Mouse (Mus musculus) ES-E14 (cell line): ENCODE data around the gene Srgn. TPM values are rescaled to one million over a fixed set of nuclear protein-coding genes. Genes with fewer than 3 reads are reported as not detected.

Experiments
- DNase-seq: peaks from one replicate; pipeline ENCODE4 v3.0.0-alpha.2; 2013; ENCODE audit warnings: low read depth, low spot score
- H3K27ac ChIP-seq: 2 replicates; pipeline ENCODE4 v1.5.1; 2012; ENCODE audit warnings: low read depth, mild to moderate bottlenecking, low read length, moderate library complexity, mixed read lengths; ENCODE audit not compliant: poor library complexity, insufficient read depth, severe bottlenecking
- H3K36me3 ChIP-seq: 2 replicates; pipeline ENCODE4 v1.6.1; 2012; ENCODE audit warnings: mild to moderate bottlenecking, low read length, moderate library complexity, mixed read lengths; ENCODE audit not compliant: control insufficient read depth, poor library complexity, insufficient read depth, severe bottlenecking
- H3K4me1 ChIP-seq, 2 experiments: fragments of 150-350 bp in 1 of 2; sonication (generic) in 1 of 2; 2 replicates each; pipeline ENCODE4 v1.6.1; 2012; ENCODE audit warnings: low read length in 2 of 2, mild to moderate bottlenecking in 1 of 2, mixed read lengths in 1 of 2; ENCODE audit not compliant: control insufficient read depth in 2 of 2, insufficient read depth in 2 of 2, poor library complexity in 1 of 2
- H3K4me3 ChIP-seq, 2 experiments: fragments of 150-350 bp in 1 of 2; sonication (generic) in 1 of 2; 2 replicates each; pipeline ENCODE4 v1.5.1; 2012; ENCODE audit warnings: low read length in 2 of 2, low read depth in 1 of 2, mild to moderate bottlenecking in 1 of 2, mixed read lengths in 1 of 2; ENCODE audit not compliant: insufficient read depth in 1 of 2, poor library complexity in 1 of 2, severe bottlenecking in 1 of 2
- H3K9ac ChIP-seq: 2 replicates; pipeline ENCODE4 v1.6.1; 2012; ENCODE audit warnings: low read depth, mild to moderate bottlenecking, low read length, mixed read lengths; ENCODE audit not compliant: poor library complexity, insufficient read depth, severe bottlenecking
- H3K9me3 ChIP-seq: fragments of 150-350 bp; sonication (generic); 2 replicates; pipeline ENCODE4 v1.6.1; 2012; ENCODE audit warnings: low read depth, mild to moderate bottlenecking, low read length; ENCODE audit not compliant: control insufficient read depth, insufficient read depth
- CHD2 ChIP-seq: IDR thresholded peaks from 2 replicates; pipeline ENCODE4 v1.6.1; 2014; ENCODE audit warnings: mild to moderate bottlenecking, low read depth, low read length, inconsistent platforms
- HCFC1 ChIP-seq: IDR thresholded peaks from 2 replicates; pipeline ENCODE4 v1.6.1; 2012; ENCODE audit warnings: low read length, inconsistent platforms, borderline replicate concordance; ENCODE audit not compliant: insufficient read depth
- MAFK ChIP-seq: IDR thresholded peaks from 2 replicates; pipeline ENCODE4 v1.6.1; 2014; ENCODE audit warnings: mild to moderate bottlenecking, low read depth, low read length, inconsistent platforms; ENCODE audit not compliant: insufficient read depth
- ZC3H11A ChIP-seq: IDR thresholded peaks from 2 replicates; pipeline ENCODE4 v1.6.1; 2012; ENCODE audit warnings: low read depth, mild to moderate bottlenecking, inconsistent platforms, low read length, borderline replicate concordance
- ZNF384 ChIP-seq: IDR thresholded peaks from 2 replicates; pipeline ENCODE4 v1.6.1; 2012; ENCODE audit warnings: low read depth, low read length, inconsistent platforms
- in situ Hi-C, 2 experiments: fragments of 600-800 bp; cut with MboI; formaldehyde crosslinking; loops; one replicate each; pipeline ENCODE4 v1.15.1; 2025; ENCODE audit warnings: low sequenced_read_pairs in 2 of 2, inconsistent platforms in 1 of 2; ENCODE audit not compliant: unreplicated experiment in 2 of 2
- total RNA-seq: library from RNA; depleted of rRNA; stranded (reverse); fragments of 300-350 nt; gene quantifications from 2 replicates; pipeline ENCODE4 v1.2.3, GENCODE M21; 2012

Gene Srgn
- total RNA-seq, 1 experiment, result 33.6 TPM

DNA sequence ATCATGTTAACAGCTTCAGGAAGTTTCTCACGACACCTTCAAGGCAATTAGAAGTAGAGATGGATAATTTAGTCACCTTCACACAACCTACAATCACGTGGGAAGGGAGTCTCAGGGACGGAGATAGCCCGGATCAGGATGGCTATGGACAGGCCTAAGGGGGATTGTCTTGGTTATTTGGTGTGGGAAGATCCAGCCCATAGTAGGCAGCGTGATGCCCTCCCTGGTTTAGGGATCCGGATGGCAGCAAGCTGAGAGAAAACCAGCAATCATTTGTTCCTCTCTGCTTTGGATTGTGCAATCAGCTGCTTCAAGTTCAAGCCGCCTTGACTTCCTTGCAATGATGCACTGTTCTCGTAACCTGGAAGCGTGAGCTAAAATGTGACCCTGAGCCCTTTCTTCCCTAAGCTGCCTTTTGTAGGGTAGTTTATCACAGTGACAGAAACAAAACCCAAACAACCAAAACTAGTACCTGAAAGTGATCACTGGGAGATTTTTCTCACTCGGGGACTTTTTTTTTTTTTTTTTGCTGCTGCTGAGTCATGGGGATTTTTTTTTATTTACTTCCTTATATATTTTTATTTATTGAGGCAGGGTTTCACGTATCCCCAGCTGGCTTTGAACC, 18.1 kb downstream of the Srgn start:
- TF ChIP-seq HCFC1 (no peak), CHD2 (no peak), ZC3H11A (no peak), ZNF384 (no peak), MAFK (no peak)
- DNase-seq, result no peak
- H3K9ac ChIP-seq, result no peak overlapping the region
- H3K4me1 ChIP-seq, result peaks cover 0 to 5% of the 10 kb centered on the region in 2 experiments; a peak in 2 of 4 replicates
- H3K36me3 ChIP-seq, result no peaks in the 10 kb centered on the region
- H3K27ac ChIP-seq, result no peak overlapping the region
- H3K4me3 ChIP-seq, result no peak overlapping the region
- H3K9me3 ChIP-seq, result no peaks in the 10 kb centered on the region
- in situ Hi-C loops, result no loop called here

DNA sequence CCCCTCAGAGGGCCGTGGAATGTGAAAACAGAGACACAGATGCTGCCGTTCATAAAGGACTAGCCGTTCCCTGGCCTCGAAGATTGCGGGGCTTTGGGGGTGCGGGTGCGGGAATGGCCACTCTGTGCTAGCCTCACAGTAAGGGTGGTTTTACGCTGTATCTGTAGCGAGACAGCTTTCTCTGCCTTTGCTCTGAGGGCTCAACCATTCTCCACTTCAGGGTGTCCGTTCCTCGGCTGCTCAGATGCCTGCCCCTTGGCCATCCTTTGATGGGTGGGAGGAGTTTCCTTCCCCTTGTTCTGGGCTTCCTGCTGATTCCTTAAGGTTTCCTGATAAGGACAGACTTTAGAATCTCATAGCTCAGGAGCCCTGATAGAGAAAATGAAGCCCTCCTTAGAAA, 18.8 kb downstream of the Srgn start:
- no peak for DNase-seq
- no peak overlapping the region for H3K9ac ChIP-seq
- no peak overlapping the region for H3K27ac ChIP-seq
- H3K36me3 ChIP-seq, result no peaks in the 10 kb centered on the region
- in situ Hi-C loops, result no loop called here
- no peak for TF ChIP-seq ZNF384
- no peak for TF ChIP-seq ZC3H11A
- no peak for TF ChIP-seq MAFK
- TF ChIP-seq CHD2, result no peak
- no peak for TF ChIP-seq HCFC1
- peak overlapping the region; percentile 13 to 39; a peak in 3 of 4 replicates for H3K4me3 ChIP-seq
- H3K9me3 ChIP-seq, result no peaks in the 10 kb centered on the region
- peaks cover 0 to 5% of the 10 kb centered on the region in 2 experiments; a peak in 2 of 4 replicates for H3K4me1 ChIP-seq

DNA sequence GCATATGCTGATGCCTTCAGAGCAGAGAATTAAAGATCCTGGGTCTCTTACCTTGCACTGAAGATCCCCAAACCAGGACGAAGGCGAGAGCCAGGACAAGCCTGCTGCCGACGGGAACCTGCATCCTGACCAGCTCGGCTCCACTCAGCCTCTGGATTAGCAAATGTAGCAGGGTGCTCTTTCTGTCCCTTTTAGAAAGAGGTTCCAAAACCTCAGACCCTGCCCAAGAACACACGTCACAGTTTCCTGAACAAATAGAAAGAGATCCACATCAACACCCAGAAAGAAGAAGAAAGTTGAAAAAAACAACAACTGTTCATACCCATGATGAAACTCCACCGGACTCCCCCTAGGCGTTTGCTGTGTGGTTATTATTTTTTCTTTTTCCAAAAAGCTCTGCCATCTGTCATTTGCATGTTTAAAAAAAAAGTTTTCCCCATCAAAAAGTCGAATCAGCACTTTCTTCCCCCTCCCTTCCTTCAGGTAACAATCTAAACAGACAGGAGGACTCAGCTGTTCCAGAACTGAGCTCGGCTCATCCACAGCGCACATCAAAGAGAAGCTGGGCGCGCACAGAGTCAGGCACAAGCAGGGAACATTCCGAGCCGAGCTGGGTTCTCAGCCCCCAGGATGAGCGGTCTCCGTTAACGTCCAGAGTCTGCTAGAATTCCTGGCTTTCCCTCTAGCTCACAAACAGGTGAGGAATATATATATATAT, 19.5 kb downstream of the Srgn start:
- peaks cover 0 to 5% of the 10 kb centered on the region in 2 experiments; a peak in 2 of 4 replicates for H3K4me1 ChIP-seq
- in situ Hi-C loops, result no loop called here
- H3K4me3 ChIP-seq, result peak overlapping the region in 1 of 2 experiments; percentile 39; a peak in 1 of 4 replicates
- no peak for DNase-seq
- no peaks in the 10 kb centered on the region for H3K36me3 ChIP-seq
- no peak for TF ChIP-seq HCFC1
- TF ChIP-seq CHD2, result no peak
- TF ChIP-seq ZNF384, result no peak
- peak; percentile 69 for TF ChIP-seq MAFK
- TF ChIP-seq ZC3H11A, result no peak
- no peak overlapping the region for H3K9ac ChIP-seq
- H3K27ac ChIP-seq, result no peak overlapping the region
- H3K9me3 ChIP-seq, result no peaks in the 10 kb centered on the region

DNA sequence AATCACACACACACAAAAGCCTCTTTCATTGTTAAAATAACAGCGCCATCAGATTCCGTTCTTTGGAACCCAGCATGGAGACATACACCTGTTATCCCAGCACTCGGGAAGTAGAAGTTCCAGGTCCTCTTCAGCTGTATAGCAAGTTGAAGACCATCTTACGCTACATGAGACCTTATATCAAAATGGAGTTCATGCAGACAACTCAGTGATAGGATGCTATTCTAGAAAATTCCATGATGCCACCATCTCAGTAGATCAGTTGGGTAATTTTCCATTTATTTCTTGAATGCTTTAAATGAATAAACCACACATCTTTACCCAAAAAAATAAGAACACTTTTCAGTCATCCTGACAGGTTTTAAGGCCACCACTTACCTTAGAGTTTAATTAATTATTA, 20.2 kb downstream of the Srgn start:
- Histone ChIP-seq H3K9me3 (no peaks in the 10 kb centered on the region), H3K9ac (no peak overlapping the region), H3K36me3 (no peaks in the 10 kb centered on the region), H3K27ac (no peak overlapping the region), H3K4me3 (no peak overlapping the region), H3K4me1 (peaks cover 0 to 5% of the 10 kb centered on the region in 2 experiments; a peak in 2 of 4 replicates)
- in situ Hi-C loops, result no loop called here
- TF ChIP-seq HCFC1 (no peak), ZC3H11A (no peak), ZNF384 (no peak), CHD2 (no peak), MAFK (no peak)
- no peak for DNase-seq
